Mouse (Mus musculus): ENCODE measurements around the gene Grid1.
A peak's percentile ranks its signal among the peaks of the same experiment; 100 is the strongest.

Gene Grid1

GRCm38 (mm10) chr14:35519402-35519801, 699.5 kb downstream of the Grid1 start:
- no peak for DNase-seq

GRCm38 (mm10) chr14:35538835-35539234, 718.9 kb downstream of the Grid1 start:
- DNase-seq, result no peak

- no peak for DNase-seq
Measured at GRCm38 (mm10) chr14:35541254-35541991, 721.5 kb downstream of the Grid1 start.

- no peak for DNase-seq
Measured at GRCm38 (mm10) chr14:35541992-35542380, 722.1 kb downstream of the Grid1 start.

GRCm38 (mm10) chr14:35554288-35554687, 734.4 kb downstream of the Grid1 start:
- DNase-seq, result no peak

GRCm38 (mm10) chr14:35561244-35561893, 741.5 kb downstream of the Grid1 start:
- DNase-seq, result no peak

- DNase-seq, result no peak
Measured at GRCm38 (mm10) chr14:35572991-35573502, 753.1 kb downstream of the Grid1 start.

- no peak for DNase-seq
Measured at GRCm38 (mm10) chr14:35574489-35574888, 754.6 kb downstream of the Grid1 start.

- DNase-seq, result no peak
Measured at GRCm38 (mm10) chr14:35575285-35575684, 755.4 kb downstream of the Grid1 start.

- peak; percentile 9 for DNase-seq
Measured at GRCm38 (mm10) chr14:35625749-35626148, 805.8 kb downstream of the Grid1 start.

Data from thymus, postnatal 4 days (tissue).